Mouse (Mus musculus) monocyte, adult 2 months (primary cell): ENCODE results near the gene Atg16l2.
A peak's percentile ranks its signal among the peaks of the same experiment; 100 is the strongest.

Experiments used
- DNase-seq, 2 experiments: peaks; one replicate each; pipeline ENCODE4 v3.0.0; 2022; ENCODE audit warnings: low spot score in 2 of 2, low read depth in 1 of 2

Atg16l2 gene

DNA sequence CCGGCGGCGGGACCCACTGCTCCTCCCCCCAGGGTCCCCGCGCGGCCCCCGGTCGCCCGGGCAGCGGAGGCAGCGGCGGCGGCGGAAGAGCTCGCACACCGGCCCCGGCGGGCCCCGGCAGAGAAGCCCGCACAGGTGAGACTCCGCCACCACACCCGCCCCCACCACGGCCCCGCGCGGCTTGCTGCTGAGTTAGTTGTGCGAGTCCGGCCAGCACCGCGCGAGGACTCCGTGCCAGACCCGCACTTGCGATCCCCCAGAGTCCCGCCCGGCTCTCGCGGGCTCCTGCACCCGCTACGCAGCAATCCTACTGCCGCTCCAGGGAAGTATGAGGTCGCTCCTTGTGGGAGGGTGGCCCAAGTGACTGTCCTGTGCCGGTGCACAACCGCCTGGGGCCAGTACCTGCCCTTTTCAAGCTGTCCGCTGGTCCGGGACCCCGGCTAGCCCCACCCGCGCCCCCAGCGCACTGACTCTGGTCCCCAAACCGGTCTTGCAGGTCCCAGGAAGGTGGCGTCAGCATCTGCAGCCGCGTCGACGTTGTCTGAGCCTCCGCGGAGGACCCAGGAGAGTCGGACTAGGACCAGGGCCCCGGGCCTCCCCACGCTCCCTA lies 19.3 kb upstream of the Atg16l2 start:
- no peak for DNase-seq

DNA sequence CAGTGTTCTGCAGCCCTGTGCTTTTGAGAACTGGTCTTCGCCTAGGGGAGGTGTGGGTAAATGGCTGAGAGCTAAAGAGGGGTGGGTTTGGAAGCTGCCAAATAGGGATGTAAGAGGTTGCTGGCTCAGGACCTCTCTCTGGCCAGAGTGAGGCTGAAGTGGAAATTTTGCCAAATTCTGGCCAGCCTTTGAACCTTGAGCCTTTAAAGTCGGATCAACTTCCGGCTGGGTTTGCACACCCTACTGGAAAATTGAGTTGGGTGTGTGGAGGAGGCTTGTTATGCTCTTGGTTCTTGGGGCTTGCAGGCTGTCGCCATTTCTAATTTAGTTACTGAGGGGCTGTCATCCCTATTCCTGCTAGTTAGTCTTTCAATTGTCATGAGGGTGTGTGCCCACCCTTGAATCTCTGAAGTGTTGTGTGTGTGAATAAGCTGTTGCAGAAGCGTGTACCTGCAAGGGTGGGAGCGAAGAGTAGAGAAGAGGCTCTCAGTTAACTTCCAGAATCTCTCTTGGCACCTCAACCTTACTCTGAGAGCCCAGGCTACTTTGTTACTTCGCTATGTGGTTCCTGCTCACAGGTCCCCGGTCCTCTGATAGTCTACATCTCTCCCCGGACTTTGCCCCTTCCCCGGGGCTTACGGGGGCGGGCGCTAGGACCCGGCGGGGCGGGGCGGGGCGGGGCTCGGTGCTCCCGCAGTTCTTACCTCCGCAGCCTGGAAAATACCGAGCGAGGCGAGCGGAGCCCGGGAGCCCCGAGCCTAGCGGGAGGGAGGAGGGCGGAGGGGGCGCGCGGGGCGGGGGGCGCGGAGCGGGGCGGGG lies 18.6 kb upstream of the Atg16l2 start:
- DNase-seq, result no peak

DNA sequence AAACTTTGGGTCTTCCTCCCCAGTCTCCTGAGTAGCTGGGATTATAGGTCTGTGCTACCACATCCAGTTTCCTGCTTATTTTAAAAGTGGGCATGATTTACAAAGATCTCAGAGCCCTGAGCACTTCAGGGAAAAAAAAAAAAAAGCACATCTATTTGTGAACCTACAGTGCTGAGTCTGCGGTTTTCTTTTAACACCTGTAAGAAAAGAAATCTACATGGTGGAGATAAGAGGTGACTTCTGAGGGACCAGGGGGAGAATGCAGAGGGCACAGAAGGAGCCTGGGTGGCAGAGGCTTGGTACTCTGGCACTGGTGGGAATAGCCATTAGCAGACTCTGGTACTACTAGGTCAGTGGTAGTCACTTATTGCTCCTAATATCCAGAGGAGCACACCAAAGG lies 17.7 kb upstream of the Atg16l2 start:
- DNase-seq, result no peak

DNA sequence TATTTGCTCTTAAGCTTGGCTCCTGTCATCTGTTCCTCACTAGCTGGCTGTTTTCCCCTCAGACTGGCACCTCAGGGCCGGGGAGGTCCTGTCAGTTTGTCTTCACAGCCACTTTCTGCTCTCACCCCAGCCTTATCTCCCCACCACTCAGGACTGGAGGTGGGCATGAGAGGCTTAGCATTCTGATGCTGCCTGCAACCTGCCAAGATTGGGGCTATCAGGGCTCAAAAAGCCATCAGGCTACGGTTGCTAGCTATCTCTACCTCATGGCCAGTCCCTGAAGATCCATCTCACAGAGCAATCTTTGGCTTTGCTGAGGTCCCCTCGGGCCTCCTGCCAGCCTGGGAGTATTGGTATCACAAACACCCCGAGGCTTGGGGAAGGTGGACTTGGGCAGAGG lies 16.8 kb upstream of the Atg16l2 start:
- DNase-seq, result no peak

DNA sequence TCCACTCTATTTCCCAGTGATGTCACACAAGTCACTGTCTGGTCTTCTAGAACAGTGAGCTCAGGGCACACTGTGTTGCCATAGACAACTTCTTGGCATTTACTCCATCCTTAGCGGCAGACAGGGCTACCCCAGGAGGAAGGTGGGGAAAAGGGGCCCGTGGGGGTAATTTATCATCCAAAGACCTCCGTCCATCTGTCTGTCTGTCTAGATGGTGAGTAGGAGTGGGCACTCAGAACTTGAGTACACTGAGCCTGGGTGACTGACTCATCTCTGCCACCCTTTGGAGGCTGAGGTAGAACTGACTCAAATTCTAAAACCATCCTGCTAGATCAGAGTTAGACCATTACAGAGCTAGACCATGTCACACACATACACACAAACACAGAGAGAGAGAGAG lies 15.0 kb upstream of the Atg16l2 start, which contains the start of gene Stard10:
Gene Stard10, plus strand, starts transcription at position 73 of the 400 bp plus-strand sequence.
- no peak for DNase-seq

DNA sequence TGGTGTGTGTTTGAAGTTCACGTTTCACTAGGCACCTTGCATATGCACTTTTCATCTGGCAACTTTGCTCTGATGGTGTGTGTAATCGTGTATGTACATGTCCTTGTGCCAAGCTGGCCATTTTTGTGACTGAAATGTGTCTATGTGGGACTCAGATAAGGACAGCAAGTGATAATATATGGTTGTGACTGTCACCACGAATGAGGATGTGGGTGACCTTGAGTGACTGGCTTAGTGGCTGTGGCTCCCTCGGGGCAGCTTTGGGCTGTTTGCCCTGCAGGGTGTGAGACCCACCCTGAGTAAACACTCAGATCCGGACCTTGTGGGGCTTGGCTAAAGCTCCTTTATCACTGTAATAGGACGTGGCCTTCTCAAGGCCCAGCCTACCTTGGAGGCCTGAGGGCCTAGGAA lies 14.5 kb upstream of the Atg16l2 start:
- DNase-seq, result no peak

DNA sequence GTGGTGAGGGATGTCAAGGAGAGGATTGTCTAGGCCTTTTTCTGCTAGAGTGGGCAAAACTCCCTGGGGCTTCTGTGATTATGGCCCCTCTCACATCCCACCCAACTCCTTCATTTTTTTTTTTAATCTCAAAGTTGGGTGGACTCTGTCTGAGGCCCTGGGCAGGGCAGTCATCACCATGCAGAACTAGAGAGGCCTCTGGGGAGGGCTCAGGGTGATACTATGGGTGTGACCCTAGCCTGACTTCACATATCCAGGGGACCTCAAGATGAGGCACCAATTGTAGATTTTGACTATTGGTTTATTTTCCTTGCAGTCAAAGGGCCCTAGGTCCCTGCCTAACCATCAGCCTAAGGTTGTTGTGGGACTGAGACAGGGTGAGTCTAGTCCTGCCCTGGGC lies 13.6 kb upstream of the Atg16l2 start:
- no peak for DNase-seq

DNA sequence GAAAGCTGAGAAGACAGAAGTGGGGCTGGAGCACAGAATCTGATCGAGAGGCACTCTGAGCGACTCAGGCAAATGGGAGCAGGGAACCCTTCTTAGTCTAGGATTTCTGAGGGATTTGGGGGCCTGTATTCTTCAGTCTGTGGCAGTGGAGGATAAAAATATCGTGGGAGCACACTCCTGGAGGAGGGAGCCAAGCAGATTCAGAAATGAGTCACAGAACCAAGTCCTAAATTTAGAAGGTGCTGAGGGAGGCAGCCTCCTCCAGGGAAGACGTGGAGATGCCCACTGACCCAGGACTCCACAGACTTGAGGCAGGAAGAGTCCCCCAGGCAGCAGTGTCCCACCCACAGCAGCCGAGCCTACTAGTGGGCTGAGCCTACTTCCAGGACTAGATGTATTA lies 12.3 kb upstream of the Atg16l2 start:
- no peak for DNase-seq

DNA sequence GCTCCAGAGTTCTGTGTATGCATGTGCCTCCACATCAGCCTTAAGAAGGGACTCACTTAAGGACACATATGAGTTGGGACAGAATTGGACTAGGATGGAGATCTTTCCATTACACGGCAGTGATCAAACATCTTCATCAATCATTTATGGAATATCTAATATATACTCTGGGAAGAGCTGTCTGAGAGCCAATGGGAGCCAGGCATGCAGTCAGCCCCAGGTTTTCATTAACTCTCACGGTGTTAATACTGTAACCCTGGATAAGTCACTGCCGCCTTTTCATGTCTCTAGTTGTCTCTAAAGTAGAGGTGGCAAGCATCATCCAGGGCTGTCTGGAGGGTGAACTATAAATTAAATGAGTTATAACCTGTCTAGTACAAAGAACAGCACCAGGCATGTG lies 11.0 kb upstream of the Atg16l2 start:
- DNase-seq, result no peak

DNA sequence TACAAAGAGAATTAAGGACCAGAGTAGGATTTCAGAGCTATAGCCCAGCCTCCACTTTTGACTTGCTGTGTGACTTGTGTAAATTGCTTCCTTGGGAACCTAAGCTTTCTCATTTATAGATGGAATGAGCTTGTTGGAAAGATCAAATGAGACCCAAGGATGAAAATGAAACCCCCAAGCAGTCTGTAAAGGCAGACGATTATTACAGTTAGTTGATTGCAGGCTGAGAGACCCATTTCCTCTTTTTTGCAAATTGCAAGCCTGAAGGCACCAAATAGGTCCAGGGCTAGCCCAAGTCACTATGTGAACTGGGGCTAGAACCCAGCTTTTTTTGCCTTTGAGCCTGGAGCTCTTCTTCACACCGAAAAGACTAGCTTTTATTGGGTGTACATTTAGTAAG lies 9.0 kb upstream of the Atg16l2 start:
- DNase-seq, result no peak

DNA sequence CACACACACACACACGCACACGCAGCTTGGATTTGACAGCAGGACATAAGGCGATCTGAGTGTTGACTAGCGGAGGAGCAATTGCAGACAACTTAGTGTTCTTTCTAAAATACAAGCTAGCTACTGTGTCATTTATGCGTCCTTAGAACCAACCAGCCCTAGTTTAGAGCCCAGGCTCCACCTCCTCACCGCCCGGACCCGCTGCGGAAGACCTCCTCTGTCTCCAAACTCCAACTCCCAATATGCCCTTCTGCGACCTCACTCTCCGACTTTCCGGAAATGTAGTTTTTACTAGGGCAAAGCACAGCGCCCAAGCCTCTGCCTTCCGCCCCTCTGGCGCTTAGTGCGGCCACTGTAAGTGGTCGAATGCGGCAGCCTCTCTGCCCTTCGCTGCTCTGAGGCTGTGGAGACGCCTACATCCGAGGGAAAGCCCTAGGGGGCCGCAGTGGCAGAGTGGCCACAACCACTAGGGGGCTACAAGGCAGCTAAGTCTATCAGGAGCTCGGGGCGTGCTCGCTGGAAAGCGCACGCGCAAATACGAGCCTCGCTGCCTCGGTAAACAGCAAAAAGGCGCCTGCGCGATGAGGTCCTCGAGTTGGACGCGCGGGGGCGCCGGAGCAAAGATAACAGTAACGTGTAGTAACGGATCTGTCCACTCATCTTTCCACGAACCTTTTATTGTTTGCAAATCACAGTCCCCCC lies 8.4 kb upstream of the Atg16l2 start:
- peak; percentile 92 to 93 for DNase-seq

DNA sequence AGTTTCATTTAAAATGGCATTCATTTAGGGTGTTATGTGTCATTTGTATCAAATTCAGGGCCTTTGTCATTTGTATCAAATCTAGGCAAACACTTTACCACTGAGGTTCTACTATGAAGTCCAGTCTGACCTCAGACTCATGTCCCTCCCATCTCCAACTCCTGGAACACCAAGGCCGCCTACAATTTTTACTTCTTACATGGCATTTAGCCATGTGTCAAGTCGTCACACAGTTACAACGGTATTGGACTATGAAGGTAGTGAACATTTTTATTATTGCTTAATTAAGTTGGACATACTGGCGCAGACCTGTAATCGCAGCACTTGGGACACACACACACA lies 7.9 kb upstream of the Atg16l2 start:
- no peak for DNase-seq

DNA sequence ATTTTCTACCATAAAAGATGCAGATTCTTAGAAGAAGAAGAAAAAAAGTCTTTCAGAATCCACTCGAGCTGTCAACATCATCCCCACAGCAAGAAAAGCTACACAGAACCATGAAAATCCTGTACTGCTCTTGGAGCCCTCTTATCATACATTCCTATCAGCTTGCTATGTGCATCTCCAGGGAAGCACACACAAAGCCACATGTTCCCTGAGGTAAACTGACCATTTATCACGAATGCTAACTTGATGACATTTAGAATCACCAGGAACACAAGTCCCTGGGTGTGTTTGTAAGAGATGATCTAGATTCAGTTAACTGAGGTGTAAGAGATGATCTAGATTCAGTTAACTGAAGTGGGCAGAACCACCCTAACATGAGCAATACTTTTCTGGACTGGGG lies 4.8 kb upstream of the Atg16l2 start:
- DNase-seq, result no peak

DNA sequence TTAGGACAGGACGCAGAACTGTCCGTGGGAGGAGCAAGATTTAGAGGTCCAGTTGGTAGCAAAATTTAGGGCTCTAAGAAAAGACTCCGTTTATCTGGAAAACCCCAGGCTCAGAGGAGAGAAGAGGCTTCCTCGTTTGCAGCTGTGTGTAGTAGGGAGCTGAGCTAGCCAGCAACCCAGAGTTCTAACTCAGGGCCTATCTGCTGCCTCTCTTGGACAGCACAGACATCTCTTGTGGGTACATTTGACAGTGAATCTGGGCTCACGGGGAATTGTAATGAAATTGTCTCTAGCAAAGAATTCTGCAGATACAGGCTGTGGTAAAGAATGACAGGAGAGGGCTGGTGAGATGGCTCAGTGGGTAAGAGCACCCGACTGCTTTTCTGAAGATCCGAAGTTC lies 640 bp upstream of the Atg16l2 start:
- DNase-seq, result no peak

DNA sequence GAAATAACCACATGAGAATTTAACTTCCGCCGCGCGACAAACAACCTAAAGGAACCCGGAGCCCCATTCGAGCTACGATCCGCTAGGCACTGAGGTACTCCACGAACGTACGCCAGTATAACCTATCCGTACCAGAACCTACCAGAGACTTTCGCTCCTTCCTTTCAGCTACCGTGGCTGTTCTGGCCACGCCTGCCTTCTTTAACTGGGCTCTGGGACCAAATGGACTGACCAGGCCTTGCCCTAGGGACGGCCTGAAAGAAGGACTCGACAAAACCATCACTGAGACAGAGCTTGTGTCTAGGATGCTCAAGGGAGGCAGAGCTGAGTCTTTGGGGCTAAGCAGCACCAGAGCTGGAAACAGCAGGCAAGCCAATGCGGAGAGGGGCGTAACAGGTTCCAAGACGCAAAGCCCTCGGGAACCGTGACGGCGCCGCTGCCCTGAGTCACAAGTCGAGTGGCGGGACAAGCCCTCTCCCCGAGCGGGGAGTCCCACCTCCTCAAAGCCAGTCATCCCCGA lies 630 bp downstream of the Atg16l2 start:
- DNase-seq, result peak in 1 of 2 experiments; percentile 15

DNA sequence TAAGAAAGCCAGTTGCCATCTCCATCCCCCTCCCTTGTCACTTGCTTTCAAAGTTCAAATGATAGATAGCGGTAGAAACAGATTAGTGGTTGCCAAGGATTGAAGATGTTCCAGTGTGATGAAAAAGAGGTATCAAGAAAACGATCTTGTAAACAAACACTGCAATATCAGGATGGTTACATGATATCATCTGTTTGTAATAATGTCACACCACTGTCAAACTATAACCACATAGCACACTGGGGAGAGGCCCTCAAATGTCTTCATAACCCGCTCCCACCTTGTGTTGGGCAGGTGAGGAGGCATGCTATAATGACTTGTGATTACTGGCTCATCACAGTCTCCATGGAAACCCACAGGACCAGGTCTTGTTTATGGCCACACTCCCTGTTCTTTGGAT lies 3.7 kb downstream of the Atg16l2 start:
- no peak for DNase-seq

DNA sequence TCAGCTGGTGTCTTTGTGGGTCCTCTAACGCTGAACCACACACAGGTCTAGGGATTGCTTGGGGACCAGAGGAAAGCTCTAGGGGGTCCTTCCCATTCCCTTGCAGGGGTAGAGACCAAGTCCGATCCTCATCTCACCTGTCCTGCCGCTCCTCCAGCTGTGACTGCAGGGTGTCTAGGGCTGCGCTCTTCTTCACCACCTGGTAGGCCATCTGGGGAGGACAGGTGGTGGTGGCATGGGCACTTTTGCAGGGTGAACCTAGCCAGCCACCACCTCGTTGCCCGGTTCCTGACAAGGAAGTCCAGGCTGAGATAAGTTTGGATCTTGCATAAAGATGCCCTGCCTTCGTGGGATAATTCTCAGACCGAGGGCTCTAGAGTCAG lies 5.0 kb downstream of the Atg16l2 start:
- no peak for DNase-seq

DNA sequence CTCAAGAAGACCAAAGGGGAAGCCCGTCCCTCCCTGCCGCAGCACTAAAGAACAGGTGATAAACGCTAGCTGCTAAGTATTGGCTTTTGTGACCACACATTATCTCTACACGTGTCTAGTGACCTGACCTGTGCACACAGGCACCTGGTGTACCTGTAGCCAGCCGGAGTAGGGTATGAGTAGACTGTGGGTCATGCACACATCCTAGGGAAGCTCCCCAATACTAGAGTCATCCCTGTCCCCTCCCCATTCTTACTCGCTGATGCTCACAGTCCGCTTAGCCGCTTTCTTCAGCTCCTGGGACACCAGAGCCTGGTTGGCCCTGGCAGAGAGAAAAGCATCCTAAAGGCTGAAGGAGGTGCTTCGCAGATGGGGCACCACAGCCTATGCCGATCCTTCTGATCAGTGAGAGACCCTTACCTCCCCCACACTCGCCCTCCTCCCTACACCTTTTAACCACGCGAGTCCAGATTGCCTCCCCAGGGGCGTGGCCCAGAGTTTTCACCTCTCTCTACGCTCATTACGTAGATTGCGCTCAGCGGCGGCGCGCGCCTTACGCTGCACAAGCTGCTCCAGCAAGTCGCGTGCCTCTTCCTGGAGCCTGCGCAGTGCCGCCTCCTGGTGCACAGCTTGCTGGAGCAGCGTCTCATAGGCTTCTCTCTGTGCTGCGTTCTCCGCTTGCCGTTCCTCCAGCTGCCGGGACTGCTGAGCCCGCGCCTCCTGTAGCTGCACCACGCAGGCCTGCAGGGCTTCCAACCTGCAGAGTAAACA lies 5.6 kb downstream of the Atg16l2 start:
- DNase-seq, result peak; percentile 10 to 29

DNA sequence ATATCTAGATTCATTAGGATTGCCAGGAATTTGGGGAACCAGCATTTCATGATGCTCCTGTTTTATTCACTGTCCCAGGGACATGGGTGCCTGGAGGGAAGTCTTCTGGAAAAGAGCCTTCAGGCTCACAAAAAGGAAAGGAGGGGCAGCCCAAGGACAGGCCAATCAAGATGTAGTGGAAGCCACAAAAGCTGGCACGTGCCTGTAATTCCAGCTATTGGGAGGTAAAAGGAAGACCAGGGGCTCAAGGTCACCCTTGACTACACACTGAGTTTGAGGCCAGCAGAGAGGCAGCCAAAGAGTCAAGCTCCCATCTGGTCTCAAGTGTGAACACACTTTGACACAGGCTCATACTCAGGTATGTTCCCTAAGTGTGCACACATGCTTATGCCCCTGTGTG lies 6.6 kb downstream of the Atg16l2 start:
- DNase-seq, result no peak

DNA sequence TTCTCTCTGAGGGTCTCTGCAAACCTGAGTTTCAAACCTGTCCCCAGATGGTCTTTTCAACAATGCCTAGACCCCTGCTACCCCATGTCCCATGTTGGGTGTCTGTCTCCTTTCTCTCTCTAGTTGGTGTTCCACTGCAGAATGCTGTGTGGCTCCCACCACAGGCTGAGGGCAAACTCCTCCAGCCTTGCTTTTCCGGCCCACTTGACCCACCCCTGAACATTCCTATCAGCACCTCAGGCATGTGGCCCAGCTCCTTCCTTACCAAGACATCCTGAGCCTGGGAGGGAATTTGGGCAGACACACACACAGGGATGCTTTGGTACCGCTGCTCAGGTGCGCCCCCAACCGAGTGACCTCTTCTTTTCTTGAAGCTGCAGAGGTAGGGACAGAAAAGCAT lies 8.4 kb downstream of the Atg16l2 start:
- DNase-seq, result no peak

DNA sequence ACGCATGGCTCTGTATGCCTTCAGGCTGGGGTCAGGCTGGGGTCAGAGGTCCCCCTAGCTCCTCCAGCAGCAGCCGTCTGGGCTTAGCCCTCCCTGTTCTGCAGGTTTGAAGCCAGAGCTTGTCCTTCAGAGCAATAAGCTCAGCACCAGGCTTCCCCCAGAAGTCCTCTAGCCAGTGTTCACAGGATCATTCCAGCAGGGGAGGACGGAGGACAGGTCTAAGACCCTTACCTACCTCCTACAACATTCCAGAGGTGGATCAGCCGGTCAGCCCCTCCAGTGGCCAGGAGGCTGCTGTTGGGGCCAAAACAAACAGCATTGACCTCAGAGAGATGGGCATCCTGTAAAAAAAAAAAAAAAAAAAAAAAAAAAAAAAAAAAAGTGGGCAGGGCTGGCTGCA lies 8.9 kb downstream of the Atg16l2 start:
- DNase-seq, result no peak
